Mouse (Mus musculus) brain, embryonic 14.5 days (tissue): ENCODE measurements around the gene Pdzd2.

ENCODE experiments used
- CTCF ChIP-seq: fragments of 200-500 bp; IDR thresholded peaks from 2 replicates; pipeline ENCODE4 v1.5.1; 2012; ENCODE audit warnings: inconsistent platforms, mild to moderate bottlenecking, moderate library complexity, borderline replicate concordance; ENCODE audit not compliant: insufficient read depth, insufficient read length; ENCODE audit errors: extremely low read depth
- POLR2A ChIP-seq: fragments of 200-500 bp; IDR thresholded peaks from 2 replicates; pipeline ENCODE4 v1.6.1; 2012; ENCODE audit warnings: mild to moderate bottlenecking, inconsistent platforms, borderline replicate concordance; ENCODE audit not compliant: poor library complexity, insufficient read depth, insufficient read length, severe bottlenecking; ENCODE audit errors: extremely low read depth

DNA sequence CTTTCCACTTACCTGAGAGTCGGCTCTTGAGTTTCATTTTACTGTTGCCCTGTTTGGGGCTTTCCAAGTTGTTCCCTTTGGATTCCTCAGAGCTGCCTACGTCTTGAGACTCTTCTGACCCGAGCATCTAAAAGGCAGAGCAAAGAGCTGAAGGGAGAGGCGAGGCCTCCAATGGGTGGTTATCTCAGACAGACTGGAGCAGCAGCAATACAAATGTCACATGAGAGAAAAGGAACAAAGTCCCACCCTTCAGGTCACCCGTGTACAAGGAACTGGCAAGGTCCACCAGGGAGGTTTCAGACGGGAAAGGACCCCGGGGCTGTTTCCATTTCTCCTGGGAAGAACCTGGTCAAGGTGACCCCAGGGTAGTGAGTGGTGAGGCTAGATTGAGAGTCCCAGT is 320.3 kb downstream of the Pdzd2 start:
- no peak for TF ChIP-seq POLR2A
- TF ChIP-seq CTCF: no peak
